24 mouse cellular contexts compared by ENCODE assay signal in the genomic region with DNA sequence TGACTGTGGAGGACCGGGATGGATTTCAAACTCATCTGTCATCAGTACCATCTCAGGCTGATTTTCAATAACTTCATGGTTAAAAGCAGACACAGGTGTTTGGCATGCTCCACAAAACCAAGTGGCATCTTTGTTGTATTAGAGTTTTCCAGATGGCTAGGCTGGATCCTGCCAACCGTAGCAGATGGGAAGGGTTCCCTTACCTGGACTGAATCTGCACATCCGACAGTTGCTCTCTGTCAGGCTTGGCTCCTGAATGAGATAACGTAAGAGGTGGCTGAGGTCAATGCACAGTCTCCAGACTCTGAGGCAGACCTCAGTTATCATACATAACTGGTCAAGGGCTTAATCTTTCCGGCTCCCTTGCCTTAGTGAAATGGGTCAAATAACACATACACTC.
DNase-seq lines count a peak whose midpoint lies in the region; ATAC-seq and TF ChIP-seq lines count a peak whose summit lies in the region.
"Had no signal": no experiment of that assay in that cellular context is flagged by ENCODE, and none has a peak within 500 bp of the region (broad histone marks: within the 10 kb centered on the region; RNA-seq: fewer than 3 reads in every experiment).

No protein-coding gene starts in this region.

- H3K4me3 ChIP-seq in hindbrain, postnatal 0 days (ENCODE audit: low read length): no peak overlapping the region
- H3K4me3 ChIP-seq in hindbrain, embryonic 10.5 days: no peak overlapping the region
- H3K4me3 ChIP-seq in midbrain, postnatal 0 days (ENCODE audit: low read depth, low read length): no peak overlapping the region
- no peak overlapping the region for H3K4me3 ChIP-seq in midbrain, embryonic 16.5 days (ENCODE audit: low read depth, low read length)
- H3K4me3 ChIP-seq: left cerebral cortex, adult 2 months; limb, embryonic 10.5 days; liver, embryonic 15.5 days; lung, embryonic 15.5 days; myocyte; neural tube, embryonic 13.5 days had no signal

- TF ChIP-seq CTCF in hindbrain, postnatal 0 days (IDR thresholded peaks at IDR 0.05; ENCODE audit: low read depth): no peak
- no peak for TF ChIP-seq CTCF in midbrain, postnatal 0 days (IDR thresholded peaks at IDR 0.05)

- H3K9me3 ChIP-seq in hindbrain, postnatal 0 days (ENCODE audit: low read length): no peaks in the 10 kb centered on the region
- H3K9me3 ChIP-seq in hindbrain, embryonic 10.5 days: no peaks in the 10 kb centered on the region
- no peaks in the 10 kb centered on the region for H3K9me3 ChIP-seq in midbrain, postnatal 0 days (ENCODE audit: low read length)
- H3K9me3 ChIP-seq in midbrain, embryonic 16.5 days (replicated peaks; ENCODE audit: control insufficient read depth, low read length, poor library complexity, severe bottlenecking): no peaks in the 10 kb centered on the region
- H3K9me3 ChIP-seq: G1E; limb, embryonic 10.5 days; liver, embryonic 15.5 days; lung, embryonic 15.5 days; neural tube, embryonic 13.5 days had no signal

- H3K27ac ChIP-seq in hindbrain, postnatal 0 days: no peak overlapping the region
- no peak overlapping the region for H3K27ac ChIP-seq in hindbrain, embryonic 10.5 days
- H3K27ac ChIP-seq in midbrain, postnatal 0 days (ENCODE audit: low read depth, low read length): no peak overlapping the region
- no peak overlapping the region for H3K27ac ChIP-seq in midbrain, embryonic 16.5 days (ENCODE audit: low read length)
- H3K27ac ChIP-seq: left cerebral cortex, adult 2 months; limb, embryonic 10.5 days; liver, embryonic 15.5 days; lung, embryonic 15.5 days; neural tube, embryonic 13.5 days had no signal

- 61% methylated on average over 5 of the region's 5 CpGs for WGBS in hindbrain, postnatal 0 days
- 89% methylated on average over 5 of the region's 5 CpGs for WGBS in hindbrain, embryonic 10.5 days
- WGBS in midbrain, postnatal 0 days: 85% methylated on average over 5 of the region's 5 CpGs
- WGBS in midbrain, embryonic 16.5 days: 89% methylated on average over 5 of the region's 5 CpGs

- DNase-seq in cerebellum, postnatal 10 days: peak; percentile 83 to 86
- no peak for DNase-seq in cerebellum, adult 8-10 months
- peak; percentile 45 for DNase-seq in hindbrain, postnatal 0 days (ENCODE audit: low spot score)
- DNase-seq in hindbrain, embryonic 10.5 days (ENCODE audit: low spot score): no peak
- peak; percentile 61 for DNase-seq in midbrain, postnatal 0 days (ENCODE audit: low spot score)
- no peak for DNase-seq in lung, postnatal 10 days
- DNase-seq: gastrocnemius, postnatal 25 days; heart, postnatal 4 days; kidney, adult 18-20 months; kidney, postnatal 4 days; liver; lung, postnatal 4 days; midbrain, embryonic 14.5 days had no signal

- no peaks in the 10 kb centered on the region for H3K36me3 ChIP-seq in hindbrain, postnatal 0 days (ENCODE audit: insufficient read depth, low read length)
- no peaks in the 10 kb centered on the region for H3K36me3 ChIP-seq in hindbrain, embryonic 10.5 days
- H3K36me3 ChIP-seq in midbrain, postnatal 0 days (ENCODE audit: insufficient read depth, low read length): no peaks in the 10 kb centered on the region
- H3K36me3 ChIP-seq in midbrain, embryonic 16.5 days (ENCODE audit: control insufficient read depth, insufficient read depth, low read length): no peaks in the 10 kb centered on the region
- H3K36me3 ChIP-seq: G1E; limb, embryonic 10.5 days; liver, embryonic 15.5 days; lung, embryonic 15.5 days; neural tube, embryonic 13.5 days had no signal

- H3K4me1 ChIP-seq in hindbrain, postnatal 0 days (ENCODE audit: insufficient read depth, low read length): peaks cover 4% of the 10 kb centered on the region; the same call in 1 of the 2 replicates
- peaks cover 14% of the 10 kb centered on the region for H3K4me1 ChIP-seq in hindbrain, embryonic 10.5 days (replicated peaks)
- 0 out of 2 replicates have a peak, but pooled peaks cover 2% of the 10 kb centered on the region for H3K4me1 ChIP-seq in midbrain, postnatal 0 days (ENCODE audit: insufficient read depth, low read length)
- H3K4me1 ChIP-seq in midbrain, embryonic 16.5 days (ENCODE audit: control insufficient read depth, insufficient read depth, low read length): peaks cover 9% of the 10 kb centered on the region
- H3K4me1 ChIP-seq: liver, embryonic 15.5 days had no signal

- no peak overlapping the region for H3K4me2 ChIP-seq in hindbrain, postnatal 0 days (ENCODE audit: low read depth, low read length)
- no peak overlapping the region for H3K4me2 ChIP-seq in midbrain, postnatal 0 days (ENCODE audit: low read depth, low read length, poor library complexity, severe bottlenecking)
- H3K4me2 ChIP-seq in midbrain, embryonic 16.5 days (ENCODE audit: low read length): no peak overlapping the region
- H3K4me2 ChIP-seq: liver, embryonic 15.5 days; lung, embryonic 15.5 days; neural tube, embryonic 13.5 days had no signal

- H3K9ac ChIP-seq in hindbrain, postnatal 0 days (replicated peaks; ENCODE audit: low read length): no peak overlapping the region
- no peak overlapping the region for H3K9ac ChIP-seq in midbrain, postnatal 0 days (replicated peaks; ENCODE audit: low read length, poor library complexity, severe bottlenecking)
- no peak overlapping the region for H3K9ac ChIP-seq in midbrain, embryonic 16.5 days (ENCODE audit: low read depth, low read length)
- H3K9ac ChIP-seq: liver, embryonic 15.5 days; lung, embryonic 15.5 days; neural tube, embryonic 13.5 days had no signal

- H3K27me3 ChIP-seq in hindbrain, postnatal 0 days (ENCODE audit: insufficient read depth, low read length): no peaks in the 10 kb centered on the region
- H3K27me3 ChIP-seq in hindbrain, embryonic 10.5 days (ENCODE audit: insufficient read depth, poor library complexity, severe bottlenecking): no peaks in the 10 kb centered on the region
- no peaks in the 10 kb centered on the region for H3K27me3 ChIP-seq in midbrain, postnatal 0 days (ENCODE audit: insufficient read depth, low read length)
- H3K27me3 ChIP-seq in midbrain, embryonic 16.5 days (ENCODE audit: control insufficient read depth, insufficient read depth, low read depth, low read length): no peaks in the 10 kb centered on the region
- H3K27me3 ChIP-seq: CH12.LX; liver, embryonic 15.5 days; lung, embryonic 15.5 days; neural tube, embryonic 13.5 days; Patski had no signal

- peak; percentile 57 for ATAC-seq in hindbrain, postnatal 0 days
- no peak for ATAC-seq in midbrain, postnatal 0 days (ENCODE audit: low FRiP score)
- ATAC-seq in midbrain, embryonic 16.5 days: no peak
- ATAC-seq: inflammation-experienced regulatory T-cells, adult 6 months; Patski had no signal

Comparison
In these comparisons a context has a peak if more than half of its experiments do, and no peak if none do; other contexts are left out.
1. DNase-seq: peak in cerebellum, postnatal 10 days (2 of 2), hindbrain, postnatal 0 days (single experiment) and midbrain, postnatal 0 days (single experiment); none in cerebellum, adult 8-10 months (single experiment), hindbrain, embryonic 10.5 days (single experiment) and lung, postnatal 10 days (single experiment).